Mouse (Mus musculus): Measurements from ENCODE around the gene Rnft2. TPM values are rescaled to one million over a fixed set of nuclear protein-coding genes. Genes with fewer than 3 reads are reported as not detected.

Gene Rnft2
- polyA plus RNA-seq, 1 experiment from 2014 or later: 4.3 TPM

DNA sequence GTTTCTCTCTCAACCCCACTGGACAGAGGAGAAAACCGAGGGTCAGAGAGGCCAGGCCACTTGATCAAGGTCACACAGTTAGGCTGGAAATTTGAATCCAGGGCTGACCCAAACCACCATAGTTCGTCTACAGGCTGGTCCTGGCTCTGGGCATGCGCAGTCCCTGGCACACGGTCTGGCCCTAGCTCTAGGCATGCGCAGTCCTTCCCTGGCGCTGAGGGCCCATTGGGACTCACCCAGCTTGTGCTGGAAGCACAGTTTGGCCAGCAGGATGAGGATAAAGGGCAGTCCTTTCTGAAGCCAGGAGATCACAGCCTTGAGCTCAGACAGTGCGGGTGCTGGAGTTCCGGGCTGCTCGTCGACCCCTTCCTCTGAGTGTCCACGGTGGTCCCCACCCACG is 8.0 kb downstream of the Rnft2 start:
- WGBS: 76% methylated on average over 12 of the region's 12 CpGs
- H3K4me2 ChIP-seq (ENCODE audit: low read depth): no peak overlapping the region
- no peaks in the 10 kb centered on the region for H3K27me3 ChIP-seq (ENCODE audit: control insufficient read depth, insufficient read depth, low read length)
- H3K27ac ChIP-seq (ENCODE audit: low read depth, low read length): no peak overlapping the region
- no peaks in the 10 kb centered on the region for H3K9me3 ChIP-seq (ENCODE audit: control insufficient read depth, low read length)
- H3K9ac ChIP-seq (ENCODE audit: low read length): no peak overlapping the region
- ATAC-seq (ENCODE audit: insufficient read depth, low FRiP score, low TSS enrichment) (no peak), DNase-seq (ENCODE audit: low spot score) (no peak)
- no peak overlapping the region for H3K4me3 ChIP-seq (ENCODE audit: low read depth, low read length)
- no peaks in the 10 kb centered on the region for H3K4me1 ChIP-seq (ENCODE audit: control insufficient read depth, insufficient read depth, low read length)
- peaks cover 4% of the 10 kb centered on the region; the same call in 1 of the 2 replicates for H3K36me3 ChIP-seq (ENCODE audit: control insufficient read depth, insufficient read depth, low read length)

DNA sequence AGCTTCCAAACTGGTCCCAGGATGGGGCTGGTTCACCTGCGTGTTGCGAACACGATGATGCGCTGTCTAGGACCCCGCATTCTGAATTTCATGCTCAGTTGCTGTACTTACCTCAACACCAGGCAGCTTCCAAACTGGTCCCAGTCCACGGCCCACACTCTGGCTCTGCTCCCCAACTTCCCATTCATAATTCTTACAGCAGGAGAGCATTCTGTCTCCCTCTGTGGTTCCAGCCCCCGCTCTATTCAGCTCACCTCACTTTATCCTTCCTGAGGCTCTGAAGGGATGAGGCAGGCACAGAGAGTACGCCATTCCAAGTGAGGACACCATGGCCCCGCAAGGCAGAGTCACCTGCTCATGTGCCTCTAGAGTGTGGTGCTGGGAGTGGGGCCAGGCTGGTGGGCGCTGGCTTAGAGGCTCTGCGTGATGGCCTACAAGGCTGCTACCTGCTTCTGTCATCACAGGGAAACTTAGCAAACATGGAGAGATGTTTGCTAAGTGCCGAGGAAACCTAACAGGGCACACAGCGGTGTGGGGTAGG is 14.8 kb downstream of the Rnft2 start:
- no peak for DNase-seq (ENCODE audit: low spot score)
- no peak for ATAC-seq (ENCODE audit: insufficient read depth, low FRiP score, low TSS enrichment)
- Histone ChIP-seq H3K4me3 (ENCODE audit: low read depth, low read length) (no peak overlapping the region), H3K9ac (ENCODE audit: low read length) (no peak overlapping the region), H3K4me1 (ENCODE audit: control insufficient read depth, insufficient read depth, low read length) (no peaks in the 10 kb centered on the region), H3K36me3 (ENCODE audit: control insufficient read depth, insufficient read depth, low read length) (peaks cover 2% of the 10 kb centered on the region; the same call in 1 of the 2 replicates), H3K27ac (ENCODE audit: low read depth, low read length) (no peak overlapping the region), H3K9me3 (ENCODE audit: control insufficient read depth, low read length) (no peaks in the 10 kb centered on the region), H3K27me3 (ENCODE audit: control insufficient read depth, insufficient read depth, low read length) (no peaks in the 10 kb centered on the region), H3K4me2 (ENCODE audit: low read depth) (no peak overlapping the region)
- 89% methylated on average over 13 of the region's 13 CpGs for WGBS

DNA sequence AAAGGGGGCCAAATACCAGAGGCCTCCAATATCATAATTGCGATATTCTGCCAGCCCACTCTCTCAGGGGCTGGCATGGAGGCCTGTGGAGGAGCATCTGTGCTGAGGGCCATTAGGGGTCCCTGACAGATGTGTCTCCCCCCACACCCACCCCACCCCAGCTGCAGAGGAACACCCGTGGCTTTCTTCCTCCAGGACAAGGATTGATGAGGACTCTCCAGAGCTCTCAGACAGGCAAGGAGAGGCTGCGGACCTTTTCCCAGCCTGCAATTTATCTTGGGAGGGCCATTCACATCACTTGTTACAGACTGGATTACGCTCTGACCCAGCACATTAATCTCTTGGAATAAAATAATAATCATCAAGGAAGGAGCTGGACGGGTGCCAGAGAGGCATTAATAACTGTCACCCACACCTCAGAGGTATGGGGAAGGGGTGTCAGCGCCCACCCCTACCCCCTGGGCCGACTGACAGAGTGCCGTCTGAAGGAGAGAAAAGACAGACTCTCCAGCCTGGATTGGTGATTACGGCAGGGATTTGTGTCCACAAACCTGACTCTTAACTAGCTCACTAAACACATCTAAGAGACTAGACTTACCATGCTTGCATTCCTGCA is 21.7 kb downstream of the Rnft2 start:
- no peak overlapping the region for H3K27ac ChIP-seq (ENCODE audit: low read depth, low read length)
- no peaks in the 10 kb centered on the region for H3K9me3 ChIP-seq (ENCODE audit: control insufficient read depth, low read length)
- H3K4me1 ChIP-seq (ENCODE audit: control insufficient read depth, insufficient read depth, low read length): no peaks in the 10 kb centered on the region
- H3K27me3 ChIP-seq (ENCODE audit: control insufficient read depth, insufficient read depth, low read length): no peaks in the 10 kb centered on the region
- no peak overlapping the region for H3K9ac ChIP-seq (ENCODE audit: low read length)
- no peaks in the 10 kb centered on the region; the same call in 1 of the 2 replicates for H3K36me3 ChIP-seq (ENCODE audit: control insufficient read depth, insufficient read depth, low read length)
- no peak overlapping the region for H3K4me3 ChIP-seq (ENCODE audit: low read depth, low read length)
- ATAC-seq (ENCODE audit: insufficient read depth, low FRiP score, low TSS enrichment) (no peak), DNase-seq (ENCODE audit: low spot score) (peak; percentile 47)
- no peak overlapping the region for H3K4me2 ChIP-seq (ENCODE audit: low read depth)
- WGBS: 56% methylated on average over 9 of the region's 9 CpGs

DNA sequence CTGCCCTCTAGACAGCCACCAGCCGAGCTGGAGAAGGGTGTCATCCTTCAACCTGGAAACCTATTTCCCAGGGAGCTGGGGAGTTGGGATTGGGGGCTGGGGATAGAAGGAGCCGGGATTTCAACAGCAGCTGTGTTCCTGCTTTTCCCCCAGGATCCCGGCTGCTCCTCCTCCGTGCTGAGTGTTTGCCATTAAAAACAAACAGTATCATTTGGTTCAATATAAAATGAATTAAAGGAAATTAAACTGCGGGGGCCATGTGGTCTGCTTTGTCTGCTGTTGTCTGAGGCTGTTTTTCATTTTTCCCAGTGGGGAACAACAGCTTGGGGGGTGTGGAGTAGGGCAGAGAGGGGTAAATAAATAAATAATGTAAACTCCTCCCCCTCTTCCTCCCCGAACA is 27.5 kb downstream of the Rnft2 start:
- WGBS: 65% methylated on average over 6 of the region's 6 CpGs
- no peak overlapping the region for H3K4me3 ChIP-seq (ENCODE audit: low read depth, low read length)
- no peak overlapping the region for H3K27ac ChIP-seq (ENCODE audit: low read depth, low read length)
- H3K27me3 ChIP-seq (ENCODE audit: control insufficient read depth, insufficient read depth, low read length): no peaks in the 10 kb centered on the region
- H3K4me1 ChIP-seq (ENCODE audit: control insufficient read depth, insufficient read depth, low read length): peaks cover 11% of the 10 kb centered on the region; the same call in 1 of the 2 replicates
- H3K36me3 ChIP-seq (ENCODE audit: control insufficient read depth, insufficient read depth, low read length): no peaks in the 10 kb centered on the region
- no peaks in the 10 kb centered on the region for H3K9me3 ChIP-seq (ENCODE audit: control insufficient read depth, low read length)
- H3K9ac ChIP-seq (ENCODE audit: low read length): no peak overlapping the region
- DNase-seq (ENCODE audit: low spot score) (no peak), ATAC-seq (ENCODE audit: insufficient read depth, low FRiP score, low TSS enrichment) (no peak)
- no peak overlapping the region for H3K4me2 ChIP-seq (ENCODE audit: low read depth)

DNA sequence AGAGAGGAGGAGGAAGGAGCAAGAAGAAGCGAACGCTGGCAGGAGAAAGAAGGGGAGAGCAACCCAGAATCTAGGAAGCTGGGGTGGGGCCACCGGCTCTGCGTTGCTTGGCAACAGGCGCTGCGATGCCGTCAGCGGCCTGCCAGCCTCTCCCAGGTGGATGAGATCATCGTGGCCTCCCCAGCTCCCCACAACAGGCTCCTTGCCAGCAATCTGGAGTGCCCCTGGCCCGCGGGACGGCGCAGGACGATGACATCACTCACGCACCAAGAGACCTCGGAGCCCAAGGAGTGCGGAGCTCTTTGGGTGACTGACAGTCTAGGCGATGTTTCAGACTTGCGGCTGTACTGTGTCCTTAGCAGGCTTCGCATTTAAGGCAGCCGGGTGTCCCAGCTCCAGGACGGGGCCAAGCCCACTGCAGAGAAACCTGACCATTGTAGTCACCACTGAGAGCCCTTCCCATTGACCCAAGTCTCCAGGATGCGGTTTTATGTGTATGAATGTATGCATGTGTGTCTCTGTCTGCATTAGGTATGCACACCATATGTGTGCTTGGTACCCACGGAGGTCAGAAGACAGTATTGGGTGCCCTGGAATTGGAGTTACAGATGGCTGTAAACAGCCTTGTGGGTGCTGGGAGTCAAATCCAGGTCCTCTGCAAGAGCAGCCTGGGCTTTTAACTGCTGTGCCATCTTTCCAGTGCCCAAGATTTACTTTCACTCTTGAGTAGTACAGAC is 30.3 kb downstream of the Rnft2 start:
- H3K9ac ChIP-seq (ENCODE audit: low read length): peak overlapping the region; percentile 37
- H3K4me3 ChIP-seq (ENCODE audit: low read depth, low read length): peak overlapping the region; percentile 20
- H3K27ac ChIP-seq (ENCODE audit: low read depth, low read length): no peak overlapping the region
- H3K4me2 ChIP-seq (ENCODE audit: low read depth): peak overlapping the region; percentile 38
- WGBS: 9% methylated on average over 24 of the region's 24 CpGs
- H3K36me3 ChIP-seq (ENCODE audit: control insufficient read depth, insufficient read depth, low read length): no peaks in the 10 kb centered on the region
- DNase-seq (ENCODE audit: low spot score): peak; percentile 77
- H3K9me3 ChIP-seq (ENCODE audit: control insufficient read depth, low read length): no peaks in the 10 kb centered on the region
- peak; percentile 81; the same call in 1 of the 2 replicates for ATAC-seq (ENCODE audit: insufficient read depth, low FRiP score, low TSS enrichment)
- H3K4me1 ChIP-seq (ENCODE audit: control insufficient read depth, insufficient read depth, low read length): peaks cover 11% of the 10 kb centered on the region; the same call in 1 of the 2 replicates
- H3K27me3 ChIP-seq (ENCODE audit: control insufficient read depth, insufficient read depth, low read length): no peaks in the 10 kb centered on the region

DNA sequence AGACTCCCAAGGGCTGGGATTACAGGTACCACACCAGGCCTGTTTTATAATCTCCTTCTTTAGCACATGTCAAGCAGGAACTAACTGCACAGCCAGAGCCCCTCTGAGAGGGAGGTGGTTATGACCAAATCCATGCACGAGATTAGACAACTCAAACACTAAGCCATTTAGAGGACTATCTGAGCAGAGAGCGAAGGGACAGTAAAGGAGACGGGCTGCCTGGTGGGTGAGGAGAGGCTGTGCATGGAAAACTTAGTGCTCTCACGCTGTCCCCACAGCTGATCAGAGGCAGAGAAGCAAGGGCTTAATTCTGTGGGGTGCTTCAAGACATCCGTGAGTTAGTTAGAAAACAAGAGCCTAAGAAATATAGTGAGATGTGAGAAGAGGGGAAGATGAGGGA is 30.9 kb downstream of the Rnft2 start:
- 32% methylated on average over 5 of the region's 5 CpGs for WGBS
- H3K4me1 ChIP-seq (ENCODE audit: control insufficient read depth, insufficient read depth, low read length): peaks cover 11% of the 10 kb centered on the region; the same call in 1 of the 2 replicates
- no peak overlapping the region; the same call in 1 of the 2 replicates for H3K9ac ChIP-seq (ENCODE audit: low read length)
- H3K36me3 ChIP-seq (ENCODE audit: control insufficient read depth, insufficient read depth, low read length): no peaks in the 10 kb centered on the region
- peak overlapping the region; percentile 20 for H3K4me3 ChIP-seq (ENCODE audit: low read depth, low read length)
- no peaks in the 10 kb centered on the region for H3K27me3 ChIP-seq (ENCODE audit: control insufficient read depth, insufficient read depth, low read length)
- no peak overlapping the region for H3K27ac ChIP-seq (ENCODE audit: low read depth, low read length)
- H3K4me2 ChIP-seq (ENCODE audit: low read depth): peak overlapping the region; percentile 38
- no peaks in the 10 kb centered on the region for H3K9me3 ChIP-seq (ENCODE audit: control insufficient read depth, low read length)
- no peak for ATAC-seq (ENCODE audit: insufficient read depth, low FRiP score, low TSS enrichment)
- DNase-seq (ENCODE audit: low spot score): no peak

DNA sequence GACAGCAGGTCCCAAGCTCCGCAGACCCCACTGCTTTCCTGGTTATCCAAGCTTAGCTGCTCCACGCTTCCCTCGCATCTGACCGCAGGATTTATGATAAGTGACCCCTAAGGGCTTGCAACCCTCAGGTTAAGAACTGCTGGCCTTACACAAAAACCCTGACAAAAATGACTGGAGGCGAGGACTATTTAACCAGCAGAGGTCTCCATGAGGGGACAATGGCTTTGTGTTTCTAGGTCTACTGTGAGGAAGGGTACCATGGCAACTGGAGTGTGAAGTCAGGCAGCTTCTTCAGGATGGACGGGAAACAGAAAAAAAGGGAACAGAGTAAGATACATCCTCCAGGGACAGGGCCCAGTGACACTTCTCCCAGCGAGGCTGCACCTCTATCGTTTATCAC is 39.1 kb downstream of the Rnft2 start:
- DNase-seq (ENCODE audit: low spot score) (peak; percentile 39), ATAC-seq (ENCODE audit: insufficient read depth, low FRiP score, low TSS enrichment) (no peak)
- Histone ChIP-seq H3K27ac (ENCODE audit: low read depth, low read length) (peak overlapping the region; percentile 49), H3K9me3 (ENCODE audit: control insufficient read depth, low read length) (no peaks in the 10 kb centered on the region), H3K4me3 (ENCODE audit: low read depth, low read length) (no peak overlapping the region), H3K9ac (ENCODE audit: low read length) (no peak overlapping the region), H3K4me2 (ENCODE audit: low read depth) (no peak overlapping the region), H3K36me3 (ENCODE audit: control insufficient read depth, insufficient read depth, low read length) (no peaks in the 10 kb centered on the region; the same call in 1 of the 2 replicates), H3K27me3 (ENCODE audit: control insufficient read depth, insufficient read depth, low read length) (no peaks in the 10 kb centered on the region), H3K4me1 (ENCODE audit: control insufficient read depth, insufficient read depth, low read length) (peaks cover 27% of the 10 kb centered on the region)
- WGBS: 40% methylated on average over 8 of the region's 8 CpGs

DNA sequence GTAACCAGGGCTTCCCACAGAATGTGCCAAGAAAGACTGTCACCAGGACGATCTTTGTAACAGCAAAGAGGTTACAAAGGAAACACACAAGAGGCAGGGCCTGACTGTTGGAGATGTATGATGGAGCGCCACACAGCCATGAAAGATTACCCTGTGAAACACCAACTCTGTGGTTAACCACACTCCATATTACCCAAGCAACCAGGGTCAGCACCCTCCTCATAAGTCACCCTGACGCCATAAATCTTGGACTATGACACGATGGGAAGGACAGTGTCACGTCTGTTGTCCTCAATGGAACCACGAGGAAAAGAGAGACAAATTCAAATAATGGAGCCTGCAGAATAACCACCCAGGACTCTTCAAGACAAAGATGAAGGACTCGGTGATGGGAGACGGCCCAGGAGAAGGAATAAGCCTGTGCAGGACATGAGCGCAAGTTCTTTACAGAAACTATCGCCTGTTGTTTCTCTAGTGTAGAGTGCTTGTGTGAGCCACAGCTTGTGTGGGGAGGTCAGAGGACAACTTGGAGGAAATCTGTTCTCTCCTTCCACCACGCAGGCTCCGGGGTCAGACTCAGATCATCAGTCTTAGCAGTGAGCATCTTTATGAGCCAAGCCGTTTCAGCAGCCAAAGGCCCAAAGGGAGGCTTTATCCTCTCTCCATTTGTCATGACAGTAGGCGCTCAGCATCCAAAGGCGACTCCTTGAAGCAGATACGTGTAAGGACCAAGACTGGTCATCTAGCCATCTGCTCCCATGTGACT is 40.1 kb downstream of the Rnft2 start:
- H3K9me3 ChIP-seq (ENCODE audit: control insufficient read depth, low read length): no peaks in the 10 kb centered on the region
- DNase-seq (ENCODE audit: low spot score) (no peak), ATAC-seq (ENCODE audit: insufficient read depth, low FRiP score, low TSS enrichment) (no peak)
- no peak overlapping the region for H3K9ac ChIP-seq (ENCODE audit: low read length)
- no peaks in the 10 kb centered on the region for H3K27me3 ChIP-seq (ENCODE audit: control insufficient read depth, insufficient read depth, low read length)
- 44% methylated on average over 16 of the region's 16 CpGs for WGBS
- peaks cover 27% of the 10 kb centered on the region for H3K4me1 ChIP-seq (ENCODE audit: control insufficient read depth, insufficient read depth, low read length)
- H3K36me3 ChIP-seq (ENCODE audit: control insufficient read depth, insufficient read depth, low read length): no peaks in the 10 kb centered on the region; the same call in 1 of the 2 replicates
- H3K4me2 ChIP-seq (ENCODE audit: low read depth): no peak overlapping the region
- peak overlapping the region; percentile 49; the same call in 1 of the 2 replicates for H3K27ac ChIP-seq (ENCODE audit: low read depth, low read length)
- H3K4me3 ChIP-seq (ENCODE audit: low read depth, low read length): no peak overlapping the region

Data from neural tube, embryonic 11.5 days (tissue).